Mouse (Mus musculus): Measurements from ENCODE around the gene Limk2.

DNA sequence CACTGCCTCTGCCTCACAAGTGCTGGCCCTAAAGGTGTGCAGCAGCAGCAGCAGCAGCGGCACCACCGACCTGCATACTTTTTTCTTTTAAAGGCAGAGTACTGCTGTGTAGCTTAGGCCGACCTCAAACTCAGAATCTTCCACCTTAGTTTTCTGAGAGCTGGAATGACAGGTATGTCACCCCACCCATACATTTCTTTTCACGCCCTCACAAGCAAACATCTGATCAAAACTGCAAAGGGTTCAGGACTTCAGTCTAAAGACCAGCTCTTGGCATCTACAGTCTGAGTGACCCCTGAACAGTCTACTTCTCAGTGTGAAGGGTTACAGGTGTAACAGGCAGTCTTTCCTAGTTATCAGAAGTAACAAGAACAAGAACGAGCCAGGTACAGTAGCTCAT lies 18.2 kb downstream of the Limk2 start:
- no peak for TF ChIP-seq CTCF (IDR thresholded peaks at IDR 0.05; ENCODE audit: low read depth)
- no peak for TF ChIP-seq EP300 (IDR thresholded peaks at IDR 0.05; ENCODE audit: low read depth)

Data from heart, postnatal 0 days (tissue).